25 mouse cellular contexts compared by ENCODE assay signal in genomic region chr3:156199749-156200467, GRCm38 (mm10).
DNase-seq lines count a peak whose midpoint lies in the region; ATAC-seq and TF ChIP-seq lines count a peak whose summit lies in the region.
"Had no signal": no experiment of that assay in that cellular context is flagged by ENCODE, and none has a peak within 500 bp of the region (broad histone marks: within the 10 kb centered on the region; RNA-seq: fewer than 3 reads in every experiment).

No protein-coding gene starts in this region.

- no peak overlapping the region for H3K9ac ChIP-seq in forebrain, postnatal 0 days
- no peak overlapping the region for H3K9ac ChIP-seq in forebrain, embryonic 15.5 days (replicated peaks)
- H3K9ac ChIP-seq: embryonic facial prominence, embryonic 12.5 days; forebrain, embryonic 12.5 days had no signal

- no peaks in the 10 kb centered on the region for H3K27me3 ChIP-seq in forebrain, postnatal 0 days (ENCODE audit: insufficient read depth, low read length)
- H3K27me3 ChIP-seq in forebrain, embryonic 15.5 days = no peaks in the 10 kb centered on the region
- H3K27me3 ChIP-seq: CH12.LX; embryonic facial prominence, embryonic 12.5 days; forebrain, embryonic 12.5 days; Patski had no signal

- peak; percentile 7 for DNase-seq in forebrain, postnatal 0 days
- peak; percentile 90 for DNase-seq in ES-CJ7 (ENCODE audit: low read depth, low spot score)
- peak; percentile 87 for DNase-seq in R1 (ENCODE audit: low read depth, low spot score)
- DNase-seq in thymus, postnatal 4 days = no peak
- DNase-seq: adrenal gland, adult 8-10 months; adrenal gland, postnatal 14 days; adrenal gland, postnatal 36 days; B cell, adult 2 months; cerebellum, adult 11-12 months; cerebellum, adult 2 months; cerebellum, adult 9-10 months; cerebellum, postnatal 10 days; cerebellum, postnatal 25 days had no signal

- no peak for ATAC-seq in forebrain, postnatal 0 days
- no peak for ATAC-seq in forebrain, embryonic 15.5 days (replicated peaks)
- no peak for ATAC-seq in erythroid progenitor cell, adult 5-6 weeks (replicated peaks; ENCODE audit: low FRiP score, poor library complexity, severe bottlenecking)
- ATAC-seq: activated CD4-positive, CD25-positive, alpha-beta regulatory T cell, adult 4 months; CD4-positive, CD25-positive, alpha-beta regulatory T cell, adult 4 months; forebrain, embryonic 14.5 days; Patski had no signal

- no peaks in the 10 kb centered on the region for H3K36me3 ChIP-seq in forebrain, postnatal 0 days (ENCODE audit: insufficient read depth)
- no peaks in the 10 kb centered on the region for H3K36me3 ChIP-seq in forebrain, embryonic 15.5 days
- H3K36me3 ChIP-seq: embryonic facial prominence, embryonic 10.5 days; embryonic facial prominence, embryonic 12.5 days; forebrain, embryonic 10.5 days; forebrain, embryonic 12.5 days; G1E had no signal

- H3K4me3 ChIP-seq in forebrain, postnatal 0 days (ENCODE audit: low read depth, low read length) = no peak overlapping the region
- no peak overlapping the region for H3K4me3 ChIP-seq in forebrain, embryonic 15.5 days
- H3K4me3 ChIP-seq: embryonic facial prominence, embryonic 10.5 days; embryonic facial prominence, embryonic 12.5 days; forebrain, embryonic 10.5 days; forebrain, embryonic 12.5 days had no signal

- no peaks in the 10 kb centered on the region for H3K9me3 ChIP-seq in forebrain, postnatal 0 days (ENCODE audit: low read length)
- no peaks in the 10 kb centered on the region for H3K9me3 ChIP-seq in forebrain, embryonic 15.5 days
- H3K9me3 ChIP-seq: embryonic facial prominence, embryonic 10.5 days; embryonic facial prominence, embryonic 12.5 days; forebrain, embryonic 10.5 days; forebrain, embryonic 12.5 days had no signal

- no peaks in the 10 kb centered on the region for H3K4me1 ChIP-seq in forebrain, postnatal 0 days (ENCODE audit: insufficient read depth)
- H3K4me1 ChIP-seq in forebrain, embryonic 15.5 days = no peaks in the 10 kb centered on the region
- H3K4me1 ChIP-seq: embryonic facial prominence, embryonic 10.5 days; embryonic facial prominence, embryonic 12.5 days; forebrain, embryonic 10.5 days; forebrain, embryonic 12.5 days had no signal

- no peak overlapping the region for H3K27ac ChIP-seq in forebrain, postnatal 0 days (ENCODE audit: low read depth, low read length)
- H3K27ac ChIP-seq in forebrain, embryonic 15.5 days (replicated peaks) = no peak overlapping the region
- H3K27ac ChIP-seq: embryonic facial prominence, embryonic 10.5 days; embryonic facial prominence, embryonic 12.5 days; forebrain, embryonic 10.5 days; forebrain, embryonic 12.5 days had no signal

- no peak overlapping the region for H3K4me2 ChIP-seq in forebrain, postnatal 0 days (ENCODE audit: low read depth)
- H3K4me2 ChIP-seq in forebrain, embryonic 15.5 days (replicated peaks) = no peak overlapping the region
- H3K4me2 ChIP-seq: embryonic facial prominence, embryonic 12.5 days; forebrain, embryonic 12.5 days had no signal

- no peak for TF ChIP-seq CTCF in forebrain, postnatal 0 days (IDR thresholded peaks at IDR 0.05; ENCODE audit: low read depth)
